Mouse (Mus musculus) kidney, adult 2 months (tissue): ENCODE results near the gene Cish. TPM values are rescaled to one million over a fixed set of nuclear protein-coding genes. Genes with fewer than 3 reads are reported as not detected.

Experiments used
- DNase-seq: peaks from one replicate; pipeline ENCODE4 v3.0.0; 2021
- H3K27ac ChIP-seq: fragments of 200-500 bp; 2 replicates; pipeline ENCODE4 v1.5.1; 2012; ENCODE audit warnings: low read depth, low read length, control low read depth, inconsistent platforms; ENCODE audit not compliant: insufficient read depth
- H3K27me3 ChIP-seq: fragments of 200-500 bp; replicated peaks from 2 replicates; pipeline ENCODE4 v1.6.1; 2012; ENCODE audit warnings: mild to moderate bottlenecking, moderate library complexity, low read length, inconsistent platforms; ENCODE audit not compliant: control insufficient read depth, insufficient read depth
- H3K36me3 ChIP-seq: fragments of 200-500 bp; 2 replicates; pipeline ENCODE4 v1.6.1; 2012; ENCODE audit warnings: mild to moderate bottlenecking, moderate library complexity, low read length, inconsistent platforms; ENCODE audit not compliant: control insufficient read depth, insufficient read depth
- H3K4me1 ChIP-seq: fragments of 200-500 bp; 2 replicates; pipeline ENCODE4 v1.6.1; 2011; ENCODE audit warnings: low read length; ENCODE audit not compliant: control insufficient read depth, insufficient read depth
- H3K4me3 ChIP-seq: fragments of 200-500 bp; 2 replicates; pipeline ENCODE4 v1.5.1; 2011; ENCODE audit warnings: mild to moderate bottlenecking, low read depth, low read length, control low read depth; ENCODE audit not compliant: insufficient read depth
- CTCF ChIP-seq: fragments of 200-500 bp; conservative IDR thresholded peaks from 2 replicates; pipeline ENCODE4 v1.5.1; 2011; ENCODE audit warnings: low read depth, mild to moderate bottlenecking, control low read depth, low read length, moderate library complexity, mixed read lengths; ENCODE audit not compliant: insufficient read depth, insufficient read length
- POLR2A ChIP-seq: fragments of 200-500 bp; IDR thresholded peaks from one replicate; pipeline ENCODE4 v1.6.1; 2011; ENCODE audit warnings: low read depth, low read length, control low read depth
- WGBS: fragments of 180-500 bp; shearing (Covaris S2); methylation state at CpG from one replicate; pipeline ENCODE4 v1.1.7; 2018; 5-methylcytosine and 5-hydroxymethylcytosine counted together
- polyA plus RNA-seq: library from polyadenylated mRNA; depleted of rRNA; stranded (reverse); fragments of >200 nt; gene quantifications from 2 replicates; pipeline ENCODE4 v1.2.3, GENCODE M21; 2012

Cish gene
- polyA plus RNA-seq, 1 experiment: 49.7 TPM

- Histone ChIP-seq H3K4me3 (no peak overlapping the region), H3K4me1 (peaks cover 12% of the 10 kb centered on the region; the same call in 1 of the 2 replicates), H3K27ac (no peak overlapping the region), H3K36me3 (no peaks in the 10 kb centered on the region), H3K27me3 (no peaks in the 10 kb centered on the region)
- TF ChIP-seq POLR2A (no peak), CTCF (no peak)
- WGBS: 70% methylated on average over 13 of the region's 13 CpGs
- no peak for DNase-seq
These were observed 15.4 kb upstream of the Cish start for GRCm38 (mm10) chr9:107280322-107281027.

GRCm38 (mm10) chr9:107281241-107281987 lies 14.4 kb upstream of the Cish start:
- H3K4me3 ChIP-seq: no peak overlapping the region
- 87% methylated on average over 5 of the region's 5 CpGs for WGBS
- peaks cover 9% of the 10 kb centered on the region; the same call in 1 of the 2 replicates for H3K4me1 ChIP-seq
- no peaks in the 10 kb centered on the region for H3K27me3 ChIP-seq
- no peak for DNase-seq
- no peaks in the 10 kb centered on the region for H3K36me3 ChIP-seq
- TF ChIP-seq CTCF (no peak), POLR2A (no peak)
- no peak overlapping the region for H3K27ac ChIP-seq

- DNase-seq: no peak
- WGBS: 89% methylated on average over 9 of the region's 9 CpGs
- H3K4me1 ChIP-seq: peaks cover 9% of the 10 kb centered on the region; the same call in 1 of the 2 replicates
- H3K27me3 ChIP-seq: no peaks in the 10 kb centered on the region
- TF ChIP-seq CTCF: no peak
- TF ChIP-seq POLR2A: no peak
- no peak overlapping the region for H3K27ac ChIP-seq
- H3K36me3 ChIP-seq: no peaks in the 10 kb centered on the region
- no peak overlapping the region for H3K4me3 ChIP-seq
These were observed 12.9 kb upstream of the Cish start for GRCm38 (mm10) chr9:107282951-107283350.

GRCm38 (mm10) chr9:107285009-107285408 lies 10.8 kb upstream of the Cish start:
- DNase-seq: peak; percentile 60
- WGBS: 24% methylated on average over 3 of the region's 3 CpGs
- no peaks in the 10 kb centered on the region for H3K36me3 ChIP-seq
- no peak for TF ChIP-seq CTCF
- no peak for TF ChIP-seq POLR2A
- H3K27me3 ChIP-seq: no peaks in the 10 kb centered on the region
- H3K27ac ChIP-seq: peak overlapping the region; percentile 37; the same call in 1 of the 2 replicates
- peaks cover 7% of the 10 kb centered on the region for H3K4me1 ChIP-seq
- H3K4me3 ChIP-seq: no peak overlapping the region

GRCm38 (mm10) chr9:107287294-107287693 lies 8.5 kb upstream of the Cish start:
- DNase-seq: no peak
- no peak overlapping the region for H3K4me3 ChIP-seq
- 49% methylated on average over 2 of the region's 2 CpGs for WGBS
- peaks cover 5% of the 10 kb centered on the region; the same call in 1 of the 2 replicates for H3K4me1 ChIP-seq
- H3K27me3 ChIP-seq: no peaks in the 10 kb centered on the region
- TF ChIP-seq POLR2A (no peak), CTCF (no peak)
- H3K27ac ChIP-seq: peak overlapping the region; percentile 59; the same call in 1 of the 2 replicates
- no peaks in the 10 kb centered on the region for H3K36me3 ChIP-seq

GRCm38 (mm10) chr9:107288105-107288650 lies 7.6 kb upstream of the Cish start:
- peak overlapping the region; percentile 2; the same call in 1 of the 2 replicates for H3K4me3 ChIP-seq
- no peak for DNase-seq
- 79% methylated on average over 14 of the region's 14 CpGs for WGBS
- no peaks in the 10 kb centered on the region for H3K27me3 ChIP-seq
- no peak for TF ChIP-seq POLR2A
- TF ChIP-seq CTCF: no peak
- H3K27ac ChIP-seq: peak overlapping the region; percentile 59
- peaks cover 5% of the 10 kb centered on the region; the same call in 1 of the 2 replicates for H3K4me1 ChIP-seq
- H3K36me3 ChIP-seq: no peaks in the 10 kb centered on the region

- no peaks in the 10 kb centered on the region for H3K36me3 ChIP-seq
- peak overlapping the region; percentile 93 for H3K27ac ChIP-seq
- DNase-seq: peak; percentile 68
- peaks cover 5% of the 10 kb centered on the region; the same call in 1 of the 2 replicates for H3K4me1 ChIP-seq
- H3K27me3 ChIP-seq: no peaks in the 10 kb centered on the region
- H3K4me3 ChIP-seq: peak overlapping the region; percentile 76
- 41% methylated on average over 8 of the region's 8 CpGs for WGBS
- no peak for TF ChIP-seq POLR2A
- no peak for TF ChIP-seq CTCF
These were observed 7.1 kb upstream of the Cish start for GRCm38 (mm10) chr9:107288711-107289110.
